Mouse (Mus musculus): Measurements from ENCODE around the gene Cfap299.
A peak's percentile ranks its signal among the peaks of the same experiment; 100 is the strongest.

Gene Cfap299

GRCm38 (mm10) chr5:98380360-98380759 lies 51.3 kb downstream of the Cfap299 start:
- no peak for DNase-seq

- no peak for DNase-seq
These were observed 58.0 kb downstream of the Cfap299 start for GRCm38 (mm10) chr5:98387054-98387453.

DNA sequence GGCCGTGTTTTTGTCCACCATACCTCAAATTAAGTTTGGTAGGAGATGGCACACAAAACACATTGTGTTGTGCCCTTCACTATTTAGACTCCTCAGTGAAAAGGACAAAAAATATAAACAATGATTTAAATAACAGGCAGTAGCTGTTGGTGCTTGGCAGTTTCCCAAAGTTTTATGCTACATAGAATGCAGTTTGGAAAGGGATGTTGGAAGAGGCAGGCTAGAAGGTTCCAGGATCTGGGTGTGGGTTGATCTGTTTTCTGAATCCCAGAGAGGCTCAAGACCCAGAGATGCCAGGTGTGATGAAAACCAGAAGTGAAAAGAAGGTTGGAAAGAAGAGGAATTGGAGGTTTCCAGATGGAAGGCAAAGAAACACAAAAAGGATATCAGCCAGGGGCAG lies 73.1 kb downstream of the Cfap299 start:
- DNase-seq: no peak

GRCm38 (mm10) chr5:98410060-98410459 lies 81.0 kb downstream of the Cfap299 start:
- DNase-seq: peak in 1 of 2 experiments; percentile 44

- DNase-seq: peak in 1 of 2 experiments; percentile 41
These were observed 87.5 kb downstream of the Cfap299 start for GRCm38 (mm10) chr5:98416385-98417145.

- DNase-seq: no peak
These were observed 95.9 kb downstream of the Cfap299 start for GRCm38 (mm10) chr5:98424965-98425364.

DNA sequence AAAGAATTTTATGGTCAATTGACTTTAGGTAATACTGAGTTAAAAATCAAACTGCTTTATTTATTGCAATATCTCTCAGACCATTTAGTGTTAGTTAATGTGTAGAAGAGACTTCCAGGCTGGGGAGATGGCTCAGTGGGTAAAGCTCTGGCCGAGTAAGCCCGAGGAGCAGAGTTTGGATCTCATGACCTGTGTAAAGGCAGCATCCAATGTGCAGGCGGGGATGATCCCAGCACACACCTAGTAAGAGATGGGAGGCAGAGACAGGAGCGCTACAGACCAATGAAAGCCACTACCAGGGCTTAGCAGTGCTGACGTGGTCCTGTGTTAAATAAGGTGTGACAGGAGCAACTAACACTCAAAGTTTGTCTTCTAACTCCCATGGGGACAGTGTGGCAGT lies 97.0 kb downstream of the Cfap299 start:
- peak in 1 of 2 experiments; percentile 4 for DNase-seq

DNA sequence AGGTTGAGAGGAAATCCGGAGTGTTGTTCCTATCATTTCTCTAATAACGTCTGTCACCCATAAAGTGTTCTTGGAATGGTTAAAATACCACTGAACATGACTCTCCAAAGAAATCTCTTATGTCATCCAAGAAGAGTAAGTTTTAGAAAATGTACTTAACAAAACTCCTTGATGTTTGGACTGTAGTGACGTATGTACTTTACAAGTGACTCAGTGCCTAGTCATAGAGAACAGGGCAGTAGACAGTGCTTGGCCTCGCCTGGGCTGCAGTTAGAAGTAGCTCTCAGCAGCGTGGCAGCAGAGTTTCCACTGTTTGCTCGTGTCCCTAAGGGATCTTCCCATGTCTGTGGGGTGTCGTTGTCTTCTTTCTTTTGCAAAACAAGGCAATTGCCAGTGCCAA lies 101.0 kb downstream of the Cfap299 start:
- DNase-seq: no peak

DNA sequence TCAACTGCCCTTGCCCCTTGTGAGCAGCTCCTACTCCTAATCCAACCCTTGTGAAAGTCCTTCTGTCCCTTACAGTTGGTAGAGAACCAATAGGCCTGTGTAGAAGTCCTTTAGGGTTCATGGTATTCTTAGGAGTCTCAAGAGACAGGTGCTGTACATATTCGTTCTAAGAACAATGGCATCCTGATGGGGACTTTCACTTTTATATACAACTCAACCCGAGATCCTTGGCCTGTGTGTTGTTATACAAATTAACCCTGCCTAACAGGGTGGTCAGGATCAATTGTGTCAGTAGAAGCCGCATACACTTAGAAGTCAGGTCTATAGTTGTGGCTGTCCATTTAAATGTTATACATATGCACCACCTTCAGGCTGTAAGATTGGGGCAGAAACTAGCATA lies 109.6 kb downstream of the Cfap299 start:
- no peak for DNase-seq

DNA sequence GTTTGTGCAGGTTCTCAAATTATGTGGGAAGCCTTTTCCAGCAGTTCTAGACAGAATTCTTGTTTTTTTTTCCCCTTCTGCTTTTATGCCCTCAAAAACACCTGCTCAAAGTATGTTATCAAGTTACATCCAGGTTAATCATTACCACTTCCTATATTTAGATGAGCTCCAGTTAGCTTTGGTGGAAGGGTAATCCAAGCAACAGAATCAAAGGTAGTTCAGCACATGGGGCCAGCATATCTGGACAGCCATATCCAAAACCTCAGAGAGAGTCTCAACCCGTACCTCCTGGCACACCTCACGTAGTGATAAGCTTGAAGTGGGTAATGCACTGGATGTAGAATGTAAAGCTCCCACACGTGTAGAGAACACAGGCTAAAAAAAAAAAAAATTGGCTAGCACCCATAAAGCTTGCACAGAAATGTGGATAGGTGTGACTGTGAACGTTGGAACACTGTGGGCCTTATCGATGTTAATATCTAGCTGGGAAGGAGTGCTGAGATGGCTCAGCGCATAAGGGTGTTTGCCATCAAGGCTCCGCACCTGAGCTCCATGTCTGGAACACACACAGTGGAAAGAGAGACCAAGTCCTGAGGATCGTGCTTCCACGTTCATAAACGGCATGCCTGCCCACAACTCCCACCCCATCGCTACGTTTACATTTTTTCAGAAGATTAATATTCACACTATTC lies 117.8 kb downstream of the Cfap299 start:
- DNase-seq: no peak

DNA sequence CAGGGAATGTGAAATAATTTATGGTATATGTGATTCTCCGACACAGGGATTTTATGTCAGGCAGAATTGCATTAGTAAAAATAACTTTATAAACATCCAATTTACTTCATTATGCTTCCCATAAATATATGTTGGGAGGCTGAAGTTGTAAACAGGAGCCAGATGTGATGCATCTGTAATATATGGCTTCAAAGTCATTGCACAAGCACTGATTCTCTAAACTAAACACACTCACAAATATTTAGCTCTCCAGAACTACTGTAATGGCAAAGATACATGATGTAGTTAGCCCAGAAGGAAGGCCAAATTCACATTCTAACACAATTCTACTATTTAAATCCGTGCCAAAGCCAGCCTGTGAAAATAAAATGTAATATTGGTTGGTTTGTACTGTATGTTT lies 120.8 kb downstream of the Cfap299 start:
- DNase-seq: no peak

GRCm38 (mm10) chr5:98466882-98467535 lies 137.9 kb downstream of the Cfap299 start:
- DNase-seq: no peak

DNA sequence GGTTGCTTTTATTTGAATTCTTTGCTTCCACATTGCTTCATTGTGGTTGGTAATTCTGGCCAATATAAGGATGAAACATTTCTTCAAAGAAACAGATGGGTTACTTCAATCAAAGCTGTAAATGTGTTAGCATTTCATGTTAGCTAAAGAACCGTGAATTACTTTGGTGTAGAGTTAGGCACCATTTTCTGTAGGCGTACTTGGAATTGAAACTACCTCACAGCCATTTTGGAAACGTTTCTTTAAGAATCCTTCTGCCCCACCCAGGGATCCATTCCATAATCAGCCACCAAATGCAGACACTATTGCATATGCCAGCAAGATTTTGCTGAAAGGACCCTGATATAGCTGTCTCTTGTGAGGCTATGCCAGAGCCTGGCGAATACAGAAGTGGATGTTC lies 140.9 kb downstream of the Cfap299 start:
- no peak for DNase-seq

DNA sequence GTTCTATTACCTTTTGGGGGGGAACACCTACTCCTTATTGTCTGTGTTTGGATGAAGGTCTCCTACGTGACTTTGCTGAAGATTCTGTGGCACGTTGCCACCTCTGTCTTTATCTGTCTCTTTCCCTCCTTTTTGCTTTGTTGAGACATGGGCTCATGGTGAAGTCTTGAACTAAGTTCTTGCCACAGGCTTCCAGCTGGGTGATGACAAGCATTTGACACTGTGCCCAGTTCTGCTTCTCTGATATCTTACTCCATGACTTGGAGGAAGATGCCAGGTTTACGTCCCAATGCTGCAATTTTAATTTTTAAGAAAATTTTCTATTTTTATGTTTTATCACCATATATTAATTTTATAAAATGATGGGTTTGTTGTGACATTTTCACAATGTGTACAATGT lies 147.4 kb downstream of the Cfap299 start:
- no peak for DNase-seq

DNA sequence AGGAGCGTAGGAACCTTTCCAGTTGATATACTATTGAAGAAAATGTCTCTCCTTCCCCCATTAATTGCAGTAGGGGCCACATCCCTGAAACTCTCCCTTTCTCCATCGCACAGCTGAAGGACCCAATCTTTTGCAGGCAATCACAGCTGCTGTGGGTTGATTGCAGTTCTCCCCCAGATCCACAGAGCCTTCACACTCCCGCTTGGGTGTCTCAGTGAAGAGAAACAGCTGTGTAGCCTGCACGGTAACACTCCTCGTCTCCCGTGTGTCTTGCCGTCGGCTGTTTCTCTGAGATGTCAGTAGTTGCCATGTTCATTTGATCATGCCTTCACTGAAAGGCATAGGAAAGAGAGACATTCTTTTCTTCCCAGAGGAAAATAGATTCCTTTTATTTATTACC lies 148.2 kb downstream of the Cfap299 start:
- DNase-seq: no peak

- no peak for DNase-seq
These were observed 154.4 kb downstream of the Cfap299 start for GRCm38 (mm10) chr5:98483507-98483906.

GRCm38 (mm10) chr5:98485189-98485588 lies 156.1 kb downstream of the Cfap299 start:
- DNase-seq: no peak

DNA sequence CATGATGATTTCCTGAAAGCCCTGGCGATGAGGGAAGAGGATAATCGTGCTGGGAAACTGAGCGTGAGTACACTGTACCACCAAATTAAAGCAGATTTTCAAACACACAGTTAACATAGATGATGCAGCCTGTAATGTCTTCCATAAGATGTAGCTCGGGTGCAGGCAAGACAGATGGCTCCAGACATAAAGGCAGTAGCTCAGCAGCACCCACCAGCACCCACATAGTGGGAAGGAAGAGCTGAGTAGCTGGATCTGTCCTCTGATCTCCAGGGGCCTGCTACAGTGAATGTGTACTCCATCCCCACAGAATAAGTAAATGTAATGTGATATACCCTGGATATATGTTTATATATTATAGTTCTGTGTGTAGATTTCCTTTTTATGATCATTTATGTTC lies 169.2 kb downstream of the Cfap299 start:
- no peak for DNase-seq

GRCm38 (mm10) chr5:98516214-98516613 lies 187.1 kb downstream of the Cfap299 start:
- DNase-seq: no peak

GRCm38 (mm10) chr5:98520118-98520517 lies 191.0 kb downstream of the Cfap299 start:
- DNase-seq: no peak

DNA sequence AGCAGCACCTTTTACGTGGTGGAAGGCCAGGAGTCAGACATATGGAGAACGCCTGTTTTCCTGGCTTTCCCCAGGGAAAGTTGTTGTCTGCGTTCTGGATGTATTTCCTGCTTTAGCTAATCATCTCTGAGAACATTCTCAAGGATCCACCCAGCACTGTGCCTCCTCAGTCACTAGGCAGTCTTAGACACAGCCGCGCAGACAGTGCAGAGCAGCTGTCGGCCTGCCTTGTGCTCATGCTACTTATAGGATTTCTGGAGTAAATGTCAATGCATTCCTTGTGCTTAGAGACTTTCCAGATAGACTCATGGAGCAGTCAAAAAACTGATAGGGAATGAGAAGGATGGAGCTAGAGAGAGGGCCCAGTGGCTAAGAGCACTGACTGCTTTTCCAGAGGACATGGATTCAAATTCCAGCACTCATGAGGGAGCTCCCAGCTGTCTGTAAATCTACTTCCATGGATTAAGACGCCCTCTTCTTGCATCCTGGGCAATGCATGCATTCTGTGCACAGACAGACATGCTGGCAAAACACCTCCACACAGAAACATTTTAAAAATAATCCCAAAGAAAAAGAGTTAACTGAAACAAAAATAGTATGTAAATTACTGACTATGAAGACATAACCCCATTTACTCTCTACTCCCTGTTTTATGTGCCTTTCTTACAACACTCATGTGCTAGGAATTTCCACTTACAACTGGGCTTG lies 193.3 kb downstream of the Cfap299 start:
- DNase-seq: no peak

GRCm38 (mm10) chr5:98523050-98523449 lies 193.9 kb downstream of the Cfap299 start:
- DNase-seq: no peak

DNA sequence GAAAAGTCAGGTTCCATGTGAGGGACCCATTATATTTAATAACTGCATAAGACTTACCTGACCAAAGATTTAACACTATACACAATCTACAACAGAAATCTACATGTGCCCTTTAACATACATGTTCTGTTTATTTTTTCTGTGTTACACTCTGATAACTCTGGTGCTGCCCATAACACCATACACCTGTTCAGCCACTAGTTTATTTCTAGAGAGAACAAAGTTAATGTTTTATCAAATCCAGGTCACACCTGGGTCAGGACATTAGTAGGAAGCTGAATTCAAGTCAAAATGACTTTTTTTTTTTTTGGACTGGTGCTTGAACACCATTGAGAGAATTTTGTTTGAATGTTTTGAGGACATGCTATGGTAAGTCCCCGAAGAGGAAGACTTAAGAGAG lies 194.7 kb downstream of the Cfap299 start:
- no peak for DNase-seq

All from kidney, postnatal 25 days (tissue).